Mouse (Mus musculus) small intestine, adult 2 months (tissue): Measurements from ENCODE around the gene Bmpr1b.

ENCODE experiments used
- CTCF ChIP-seq: fragments of 200-500 bp; IDR thresholded peaks from 2 replicates; pipeline ENCODE4 v1.5.1; 2012; ENCODE audit warnings: low read depth, mild to moderate bottlenecking, control low read depth, inconsistent platforms, low read length, moderate library complexity, mixed read lengths; ENCODE audit not compliant: insufficient replicate concordance, insufficient read length; ENCODE audit errors: extremely low read depth
- POLR2A ChIP-seq: fragments of 200-500 bp; IDR thresholded peaks from 2 replicates; pipeline ENCODE4 v1.6.1; 2012; ENCODE audit warnings: low read depth, mild to moderate bottlenecking, control low read depth, inconsistent platforms, low read length, moderate library complexity

DNA sequence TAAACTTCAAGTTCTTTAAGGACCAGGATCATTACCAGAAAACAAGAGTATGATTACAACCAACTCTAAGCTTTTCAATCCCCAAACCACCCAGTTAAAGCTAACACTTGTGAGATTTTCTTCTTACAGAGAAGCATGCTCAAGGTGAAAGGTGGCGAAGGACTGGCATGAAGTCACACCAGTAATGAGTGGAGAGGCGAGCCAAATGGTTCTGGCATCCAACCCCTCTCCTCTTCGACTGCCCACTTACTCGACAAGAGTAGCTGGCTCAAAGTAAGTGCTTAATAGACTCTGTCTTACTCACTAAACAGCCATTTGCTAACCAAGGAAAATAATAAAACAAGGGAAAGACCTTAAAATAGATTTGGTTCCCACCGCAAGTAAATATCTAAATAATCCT is 30.4 kb downstream of the Bmpr1b start:
- TF ChIP-seq CTCF: no peak
- TF ChIP-seq POLR2A: no peak
